Mouse (Mus musculus): ENCODE results near the gene Fancc. TPM values are rescaled to one million over a fixed set of nuclear protein-coding genes. Genes with fewer than 3 reads are reported as not detected.

The Fancc gene
- total and polyA plus RNA-seq, 2 experiments from 2014 or later, result 8.5 to 39.5 TPM

DNA sequence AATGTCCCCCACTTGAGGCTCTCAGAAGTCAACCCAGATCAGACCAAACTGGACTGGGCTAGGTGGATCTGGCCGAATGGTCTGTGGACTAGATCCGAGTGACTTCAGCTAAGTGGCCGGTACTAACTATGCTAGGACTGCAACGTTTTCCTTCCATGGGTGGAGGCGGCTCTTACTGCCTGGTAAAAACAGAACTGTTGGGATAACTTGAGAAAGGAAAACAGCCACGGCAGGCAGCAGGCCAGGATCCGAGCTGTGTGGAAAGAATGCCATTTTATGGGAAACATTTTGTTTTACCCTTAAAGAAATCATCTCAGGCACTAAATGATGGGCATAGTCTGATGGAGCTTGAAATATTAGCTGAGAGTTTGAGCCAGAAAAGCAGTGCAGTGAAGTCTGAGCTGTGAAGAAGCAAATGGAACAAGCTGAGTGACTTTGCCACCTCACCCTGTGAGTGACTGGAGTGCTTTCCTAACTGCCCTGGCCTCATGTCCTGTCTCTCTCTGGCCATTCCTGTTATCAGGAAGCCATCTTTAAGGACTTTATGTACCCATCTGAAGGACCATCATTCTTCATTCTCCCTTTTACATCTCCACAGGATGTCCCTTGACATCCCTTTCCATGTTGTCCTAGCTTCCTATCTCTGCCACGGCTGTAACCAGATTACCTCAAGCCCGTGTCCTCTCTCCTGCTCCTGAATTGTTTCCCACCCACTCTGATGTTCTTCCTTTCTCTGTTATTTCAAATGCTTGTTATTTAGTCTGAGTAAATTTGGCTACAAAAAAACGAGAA, 254.5 kb downstream of the Fancc start:
- WGBS, result 22% methylated on average over 10 of the region's 10 CpGs
- Histone ChIP-seq H3K9me3 (replicated peaks; ENCODE audit: control insufficient read depth, low read length) (no peaks in the 10 kb centered on the region), H3K27me3 (ENCODE audit: control insufficient read depth, insufficient read depth, low read length) (no peaks in the 10 kb centered on the region), H3K9ac (replicated peaks; ENCODE audit: low read depth, low read length) (peak overlapping the region; percentile 95), H3K4me3 (ENCODE audit: low read depth, low read length) (peak overlapping the region; percentile 83), H3K27ac (ENCODE audit: low read depth) (peak overlapping the region; percentile 100), H3K4me2 (ENCODE audit: low read depth, low read length) (peak overlapping the region; percentile 84), H3K4me1 (ENCODE audit: control insufficient read depth, insufficient read depth) (peaks cover 45% of the 10 kb centered on the region), H3K36me3 (replicated peaks; ENCODE audit: control insufficient read depth, insufficient read depth, low read length) (peaks cover 17% of the 10 kb centered on the region; the same call in 1 of the 2 replicates)
- DNase-seq (ENCODE audit: low spot score) (no peak), ATAC-seq (ENCODE audit: insufficient read depth, low read depth) (0 out of 2 replicates have a peak, but pooled peaks have one; percentile 1)
- TF ChIP-seq CTCF (IDR thresholded peaks at IDR 0.05; ENCODE audit: low read depth) (no peak), EP300 (IDR thresholded peaks at IDR 0.05; ENCODE audit: low read depth) (no peak)

DNA sequence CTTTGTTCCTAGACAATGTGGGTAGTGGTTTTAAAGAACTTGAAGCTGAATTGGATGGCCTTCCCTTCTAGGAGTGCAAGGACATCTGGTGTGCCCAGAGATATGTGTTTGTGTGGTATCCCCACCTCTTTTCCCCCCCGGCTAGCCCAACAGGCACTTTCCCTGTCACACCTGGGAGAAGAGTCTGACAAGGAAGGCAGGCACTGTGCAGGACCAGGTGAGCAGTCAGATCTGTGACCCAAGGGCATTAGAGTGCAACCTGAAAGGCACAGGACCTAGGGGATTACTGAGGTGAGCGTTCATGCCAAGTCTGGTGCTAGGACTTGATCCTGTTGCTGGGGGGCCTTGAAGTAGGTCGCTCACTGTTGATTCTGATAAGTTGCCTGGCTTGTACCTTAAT, 255.4 kb downstream of the Fancc start:
- TF ChIP-seq EP300 (IDR thresholded peaks at IDR 0.05; ENCODE audit: low read depth) (no peak), CTCF (IDR thresholded peaks at IDR 0.05; ENCODE audit: low read depth) (no peak)
- H3K4me3 ChIP-seq (ENCODE audit: low read depth, low read length), result peak overlapping the region; percentile 83
- H3K9me3 ChIP-seq (replicated peaks; ENCODE audit: control insufficient read depth, low read length), result no peaks in the 10 kb centered on the region
- H3K36me3 ChIP-seq (replicated peaks; ENCODE audit: control insufficient read depth, insufficient read depth, low read length), result peaks cover 13% of the 10 kb centered on the region; the same call in 1 of the 2 replicates
- peak overlapping the region; percentile 95 for H3K9ac ChIP-seq (replicated peaks; ENCODE audit: low read depth, low read length)
- peak overlapping the region; percentile 84 for H3K4me2 ChIP-seq (ENCODE audit: low read depth, low read length)
- ATAC-seq (ENCODE audit: insufficient read depth, low read depth) (no peak), DNase-seq (ENCODE audit: low spot score) (no peak)
- H3K4me1 ChIP-seq (ENCODE audit: control insufficient read depth, insufficient read depth), result peaks cover 38% of the 10 kb centered on the region
- H3K27me3 ChIP-seq (ENCODE audit: control insufficient read depth, insufficient read depth, low read length), result no peaks in the 10 kb centered on the region
- 59% methylated on average over 3 of the region's 3 CpGs for WGBS
- peak overlapping the region; percentile 100 for H3K27ac ChIP-seq (ENCODE audit: low read depth)

DNA sequence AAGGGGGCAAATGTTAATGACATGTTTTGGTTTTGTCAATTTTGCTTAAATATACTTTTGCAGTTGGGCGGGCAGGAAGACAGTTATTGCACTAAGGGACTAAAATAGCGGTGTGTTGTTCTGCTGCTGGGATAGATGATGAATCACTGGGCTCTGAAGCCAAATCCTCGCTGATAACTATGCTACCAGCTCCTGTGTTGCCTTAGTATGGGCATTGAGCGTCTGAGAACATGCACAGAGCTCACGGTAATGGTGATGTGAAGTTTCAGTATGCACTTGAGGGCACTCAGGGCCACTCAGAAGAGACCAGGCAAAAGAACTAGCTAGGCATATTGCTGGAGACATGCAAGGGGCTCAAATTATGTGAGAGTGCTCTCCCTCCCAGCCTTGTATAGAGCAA, 256.2 kb downstream of the Fancc start:
- Histone ChIP-seq H3K4me3 (ENCODE audit: low read depth, low read length) (peak overlapping the region; percentile 83), H3K36me3 (replicated peaks; ENCODE audit: control insufficient read depth, insufficient read depth, low read length) (peaks cover 11% of the 10 kb centered on the region; the same call in 1 of the 2 replicates), H3K9me3 (replicated peaks; ENCODE audit: control insufficient read depth, low read length) (no peaks in the 10 kb centered on the region), H3K4me2 (ENCODE audit: low read depth, low read length) (peak overlapping the region; percentile 84), H3K27me3 (ENCODE audit: control insufficient read depth, insufficient read depth, low read length) (no peaks in the 10 kb centered on the region), H3K27ac (ENCODE audit: low read depth) (peak overlapping the region; percentile 100), H3K9ac (replicated peaks; ENCODE audit: low read depth, low read length) (peak overlapping the region; percentile 95), H3K4me1 (ENCODE audit: control insufficient read depth, insufficient read depth) (peaks cover 29% of the 10 kb centered on the region)
- WGBS, result 1% methylated on average over 5 of the region's 5 CpGs
- DNase-seq (ENCODE audit: low spot score), result peak; percentile 72
- peak; percentile 59 for ATAC-seq (ENCODE audit: insufficient read depth, low read depth)
- TF ChIP-seq EP300 (IDR thresholded peaks at IDR 0.05; ENCODE audit: low read depth), result 0 out of 2 replicates have a peak, but pooled peaks have one; percentile 51
- no peak for TF ChIP-seq CTCF (IDR thresholded peaks at IDR 0.05; ENCODE audit: low read depth)

DNA sequence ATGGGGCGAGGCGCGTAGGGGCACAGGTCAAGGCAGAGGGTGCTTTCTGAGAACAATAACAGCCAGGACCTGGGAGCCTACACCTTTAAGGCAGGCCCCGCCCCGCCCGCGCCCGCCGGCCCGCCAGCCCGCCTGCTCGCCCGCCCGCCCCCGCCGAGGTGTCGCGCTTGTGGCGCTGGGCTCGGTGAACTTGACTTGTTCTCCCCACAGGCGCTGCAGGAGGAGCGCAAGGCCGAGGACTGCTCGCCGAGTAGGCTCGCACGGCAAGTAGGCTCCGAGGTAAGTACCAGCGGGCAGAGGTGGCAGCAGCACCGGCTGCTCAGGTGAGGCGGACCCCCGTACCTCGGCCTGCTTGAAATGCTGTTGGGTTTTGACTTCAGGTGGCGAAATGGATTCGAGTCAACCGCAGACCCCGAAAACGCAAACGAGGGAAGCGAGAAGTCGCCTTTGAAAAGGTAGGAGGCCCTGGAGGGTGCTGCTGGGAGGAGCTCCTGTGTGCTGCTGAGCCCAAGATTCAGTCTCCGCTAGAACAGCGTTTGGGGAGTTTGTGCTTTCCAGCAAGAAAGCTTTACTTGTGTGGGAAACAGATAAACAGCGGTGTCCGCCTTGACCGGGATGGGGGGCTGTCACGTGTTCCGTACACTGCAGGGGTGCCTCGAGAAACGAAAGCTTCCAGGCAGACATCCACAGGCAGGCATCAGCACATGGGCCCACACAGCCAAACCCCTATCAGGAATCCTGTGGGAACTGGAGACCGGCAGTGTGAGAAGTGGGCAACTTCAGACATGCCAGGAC, 257.0 kb downstream of the Fancc start:
- Histone ChIP-seq H3K9me3 (replicated peaks; ENCODE audit: control insufficient read depth, low read length) (no peaks in the 10 kb centered on the region), H3K4me3 (ENCODE audit: low read depth, low read length) (peak overlapping the region; percentile 83), H3K4me1 (ENCODE audit: control insufficient read depth, insufficient read depth) (peaks cover 26% of the 10 kb centered on the region), H3K9ac (replicated peaks; ENCODE audit: low read depth, low read length) (peak overlapping the region; percentile 95), H3K27me3 (ENCODE audit: control insufficient read depth, insufficient read depth, low read length) (no peaks in the 10 kb centered on the region), H3K36me3 (replicated peaks; ENCODE audit: control insufficient read depth, insufficient read depth, low read length) (peaks cover 7% of the 10 kb centered on the region; the same call in 1 of the 2 replicates), H3K27ac (ENCODE audit: low read depth) (peak overlapping the region; percentile 100), H3K4me2 (ENCODE audit: low read depth, low read length) (peak overlapping the region; percentile 84)
- WGBS, result under 1% methylated on average over 46 of the region's 51 CpGs
- TF ChIP-seq EP300 (IDR thresholded peaks at IDR 0.05; ENCODE audit: low read depth) (no peak), CTCF (IDR thresholded peaks at IDR 0.05; ENCODE audit: low read depth) (no peak)
- ATAC-seq (ENCODE audit: insufficient read depth, low read depth) (peak; percentile 75), DNase-seq (ENCODE audit: low spot score) (peak; percentile 83)

DNA sequence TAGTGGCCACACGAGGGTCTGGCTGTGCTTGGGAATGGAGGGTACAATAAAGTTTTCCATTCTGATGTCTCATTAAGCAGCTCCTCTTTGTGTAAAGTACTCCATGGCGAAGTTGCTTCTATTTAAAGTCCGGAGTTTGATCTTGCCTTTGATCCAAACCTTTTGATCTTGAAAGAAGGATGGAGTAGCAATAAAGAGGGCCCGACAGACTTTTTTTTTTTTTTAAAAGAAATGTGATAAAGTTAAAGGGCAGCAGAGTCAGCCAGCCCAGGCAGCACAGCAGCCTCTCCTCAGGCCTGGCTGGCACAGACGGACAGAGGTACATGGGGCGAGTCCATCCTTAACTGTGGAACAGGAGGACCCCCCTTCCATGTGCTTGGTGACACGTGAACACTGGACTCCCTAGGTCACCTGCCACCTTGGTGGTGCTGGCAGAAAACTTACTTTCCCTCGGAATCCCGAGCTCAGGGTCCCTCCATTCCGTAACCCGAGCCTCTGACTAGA, 257.7 kb downstream of the Fancc start:
- peaks cover 24% of the 10 kb centered on the region for H3K4me1 ChIP-seq (ENCODE audit: control insufficient read depth, insufficient read depth)
- H3K9ac ChIP-seq (replicated peaks; ENCODE audit: low read depth, low read length), result peak overlapping the region; percentile 95
- H3K4me2 ChIP-seq (ENCODE audit: low read depth, low read length), result peak overlapping the region; percentile 84
- DNase-seq (ENCODE audit: low spot score) (no peak), ATAC-seq (ENCODE audit: insufficient read depth, low read depth) (peak; percentile 27)
- peaks cover 2% of the 10 kb centered on the region; the same call in 1 of the 2 replicates for H3K36me3 ChIP-seq (replicated peaks; ENCODE audit: control insufficient read depth, insufficient read depth, low read length)
- peak overlapping the region; percentile 100 for H3K27ac ChIP-seq (ENCODE audit: low read depth)
- TF ChIP-seq CTCF (IDR thresholded peaks at IDR 0.05; ENCODE audit: low read depth), result no peak
- TF ChIP-seq EP300 (IDR thresholded peaks at IDR 0.05; ENCODE audit: low read depth), result no peak
- H3K27me3 ChIP-seq (ENCODE audit: control insufficient read depth, insufficient read depth, low read length), result no peaks in the 10 kb centered on the region
- H3K4me3 ChIP-seq (ENCODE audit: low read depth, low read length), result peak overlapping the region; percentile 83
- WGBS, result 6% methylated on average over 11 of the region's 11 CpGs
- H3K9me3 ChIP-seq (replicated peaks; ENCODE audit: control insufficient read depth, low read length), result no peaks in the 10 kb centered on the region
